Mouse (Mus musculus): ENCODE measurements around the gene Gm5431. TPM values are rescaled to one million over a fixed set of nuclear protein-coding genes. Genes with fewer than 3 reads are reported as not detected.
"Not testable (repeated sequence)": the region's sequence is repeated elsewhere in the genome, so short reads cannot be mapped to it uniquely, and the experiment has no call there.

Gm5431 gene
- total and polyA plus RNA-seq, 2 experiments from 2014 or later = 0.11 to 0.92 TPM

DNA sequence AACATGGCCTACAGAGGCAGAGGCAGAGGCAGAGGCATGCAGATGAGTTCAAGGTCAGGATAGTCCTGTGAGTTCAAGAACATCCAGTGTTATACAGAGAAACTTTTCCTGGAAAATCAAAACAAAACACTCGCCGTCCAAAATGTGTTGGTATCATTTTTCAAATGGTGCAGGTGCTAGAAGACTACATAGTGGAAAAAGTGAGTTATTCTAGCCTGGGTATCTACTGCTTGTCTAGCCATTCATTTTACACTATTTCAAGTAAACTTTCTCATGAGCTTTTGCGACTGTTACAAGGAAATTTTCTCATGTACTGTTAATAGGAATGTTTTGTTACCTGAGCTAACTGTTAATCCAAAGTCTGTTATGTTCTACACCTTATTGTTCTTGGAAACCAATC lies 16.4 kb upstream of the Gm5431 start:
- TF ChIP-seq CTCF (IDR thresholded peaks at IDR 0.05; ENCODE audit: low read depth) = no peak
- no peak for TF ChIP-seq EP300 (IDR thresholded peaks at IDR 0.05; ENCODE audit: low read depth)
- no peak for DNase-seq (ENCODE audit: low spot score)
- Histone ChIP-seq H3K27ac (ENCODE audit: low read depth) (no peak overlapping the region), H3K4me2 (ENCODE audit: low read depth, low read length) (no peak overlapping the region), H3K4me1 (ENCODE audit: control insufficient read depth, insufficient read depth) (no peaks in the 10 kb centered on the region), H3K9me3 (replicated peaks; ENCODE audit: control insufficient read depth, low read length) (no peaks in the 10 kb centered on the region), H3K9ac (replicated peaks; ENCODE audit: low read depth, low read length) (no peak overlapping the region), H3K4me3 (ENCODE audit: low read depth, low read length) (no peak overlapping the region), H3K36me3 (replicated peaks; ENCODE audit: control insufficient read depth, insufficient read depth, low read length) (no peaks in the 10 kb centered on the region), H3K27me3 (ENCODE audit: control insufficient read depth, insufficient read depth, low read length) (no peaks in the 10 kb centered on the region)
- no peak for ATAC-seq (ENCODE audit: insufficient read depth, low read depth)
- WGBS = 67% methylated on average over 3 of the region's 3 CpGs

DNA sequence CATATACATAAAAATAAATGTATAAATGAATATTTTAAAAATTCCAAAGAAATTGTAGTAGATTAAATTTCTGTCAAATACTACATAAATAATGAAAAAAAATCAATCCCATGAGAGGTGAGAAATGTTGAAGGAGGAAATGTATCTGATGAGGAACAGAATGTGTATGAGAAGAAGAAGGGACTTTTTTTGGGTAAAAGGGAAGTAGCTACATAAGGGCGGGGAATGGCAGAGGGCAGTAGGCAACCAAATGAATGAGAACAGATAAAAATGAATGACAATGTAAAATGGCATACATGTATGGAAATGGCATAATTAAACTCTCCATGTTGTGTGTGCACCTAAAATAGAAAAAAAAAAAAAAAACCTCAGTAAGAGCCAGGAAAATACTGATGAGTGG lies 11.6 kb upstream of the Gm5431 start:
- Histone ChIP-seq H3K27ac (ENCODE audit: low read depth) (no peak overlapping the region), H3K4me1 (ENCODE audit: control insufficient read depth, insufficient read depth) (no peaks in the 10 kb centered on the region), H3K36me3 (replicated peaks; ENCODE audit: control insufficient read depth, insufficient read depth, low read length) (no peaks in the 10 kb centered on the region), H3K4me3 (ENCODE audit: low read depth, low read length) (no peak overlapping the region), H3K27me3 (ENCODE audit: control insufficient read depth, insufficient read depth, low read length) (no peaks in the 10 kb centered on the region), H3K9me3 (replicated peaks; ENCODE audit: control insufficient read depth, low read length) (no peaks in the 10 kb centered on the region), H3K9ac (replicated peaks; ENCODE audit: low read depth, low read length) (no peak overlapping the region), H3K4me2 (ENCODE audit: low read depth, low read length) (no peak overlapping the region)
- 87% methylated on average over 1 of the region's 1 CpGs for WGBS
- TF ChIP-seq CTCF (IDR thresholded peaks at IDR 0.05; ENCODE audit: low read depth) (no peak), EP300 (IDR thresholded peaks at IDR 0.05; ENCODE audit: low read depth) (no peak)
- DNase-seq (ENCODE audit: low spot score) = no peak
- no peak for ATAC-seq (ENCODE audit: insufficient read depth, low read depth)

DNA sequence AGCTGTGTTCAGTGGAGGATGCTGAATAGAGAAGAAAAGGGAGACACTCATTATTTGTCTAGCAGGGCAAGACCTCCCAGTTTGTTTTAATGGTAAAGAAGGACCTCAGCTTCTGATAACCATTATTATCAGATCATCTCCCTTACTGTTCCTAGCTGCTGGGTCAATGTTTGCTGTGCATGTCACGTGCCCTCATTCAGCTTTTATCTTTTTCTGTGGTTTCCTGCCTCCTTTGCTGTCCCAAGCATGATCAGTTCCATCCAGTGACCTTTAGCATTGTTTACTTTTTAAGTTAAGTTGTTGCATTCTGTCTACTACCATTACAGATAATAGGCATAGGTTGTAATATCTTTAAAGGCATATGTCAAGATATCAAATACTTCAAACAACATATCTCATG lies 6.4 kb upstream of the Gm5431 start:
- ATAC-seq (ENCODE audit: insufficient read depth, low read depth) (no peak), DNase-seq (ENCODE audit: low spot score) (no peak)
- H3K4me1 ChIP-seq (ENCODE audit: control insufficient read depth, insufficient read depth) = no peaks in the 10 kb centered on the region
- TF ChIP-seq CTCF (IDR thresholded peaks at IDR 0.05; ENCODE audit: low read depth) (no peak), EP300 (IDR thresholded peaks at IDR 0.05; ENCODE audit: low read depth) (no peak)
- no peaks in the 10 kb centered on the region for H3K9me3 ChIP-seq (replicated peaks; ENCODE audit: control insufficient read depth, low read length)
- H3K4me3 ChIP-seq (ENCODE audit: low read depth, low read length) = no peak overlapping the region
- H3K4me2 ChIP-seq (ENCODE audit: low read depth, low read length) = no peak overlapping the region
- no peak overlapping the region for H3K9ac ChIP-seq (replicated peaks; ENCODE audit: low read depth, low read length)
- 49% methylated on average over 1 of the region's 1 CpGs for WGBS
- no peak overlapping the region for H3K27ac ChIP-seq (ENCODE audit: low read depth)
- H3K27me3 ChIP-seq (ENCODE audit: control insufficient read depth, insufficient read depth, low read length) = no peaks in the 10 kb centered on the region
- no peaks in the 10 kb centered on the region for H3K36me3 ChIP-seq (replicated peaks; ENCODE audit: control insufficient read depth, insufficient read depth, low read length)

DNA sequence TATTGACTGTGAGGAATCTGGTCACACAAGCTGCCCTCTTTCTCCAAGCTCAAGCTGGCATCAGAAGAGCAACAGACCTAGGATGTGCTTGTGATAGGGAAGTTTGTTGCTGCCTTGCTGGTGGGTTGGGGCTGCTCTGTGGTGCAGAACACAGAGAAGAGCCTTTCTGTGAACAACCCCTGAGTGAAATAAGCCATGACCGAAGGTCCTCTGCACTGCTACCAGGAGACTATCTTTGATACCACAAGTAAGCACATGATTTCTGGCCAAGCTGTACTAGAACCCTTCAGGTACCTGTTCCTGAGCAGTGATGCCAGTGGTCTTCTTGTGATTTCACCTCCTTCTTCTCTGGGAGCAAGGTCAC lies 465 bp downstream of the Gm5431 start:
- H3K4me3 ChIP-seq (ENCODE audit: low read depth, low read length); ATAC-seq (ENCODE audit: insufficient read depth, low read depth); H3K4me1 ChIP-seq (ENCODE audit: control insufficient read depth, insufficient read depth); H3K27ac ChIP-seq (ENCODE audit: low read depth); H3K9ac ChIP-seq (replicated peaks; ENCODE audit: low read depth, low read length); H3K4me2 ChIP-seq (ENCODE audit: low read depth, low read length); H3K36me3 ChIP-seq (replicated peaks; ENCODE audit: control insufficient read depth, insufficient read depth, low read length); DNase-seq (ENCODE audit: low spot score); H3K27me3 ChIP-seq (ENCODE audit: control insufficient read depth, insufficient read depth, low read length); H3K9me3 ChIP-seq (replicated peaks; ENCODE audit: control insufficient read depth, low read length): not testable (repeated sequence)
- WGBS = 93% methylated on average over 1 of the region's 1 CpGs

DNA sequence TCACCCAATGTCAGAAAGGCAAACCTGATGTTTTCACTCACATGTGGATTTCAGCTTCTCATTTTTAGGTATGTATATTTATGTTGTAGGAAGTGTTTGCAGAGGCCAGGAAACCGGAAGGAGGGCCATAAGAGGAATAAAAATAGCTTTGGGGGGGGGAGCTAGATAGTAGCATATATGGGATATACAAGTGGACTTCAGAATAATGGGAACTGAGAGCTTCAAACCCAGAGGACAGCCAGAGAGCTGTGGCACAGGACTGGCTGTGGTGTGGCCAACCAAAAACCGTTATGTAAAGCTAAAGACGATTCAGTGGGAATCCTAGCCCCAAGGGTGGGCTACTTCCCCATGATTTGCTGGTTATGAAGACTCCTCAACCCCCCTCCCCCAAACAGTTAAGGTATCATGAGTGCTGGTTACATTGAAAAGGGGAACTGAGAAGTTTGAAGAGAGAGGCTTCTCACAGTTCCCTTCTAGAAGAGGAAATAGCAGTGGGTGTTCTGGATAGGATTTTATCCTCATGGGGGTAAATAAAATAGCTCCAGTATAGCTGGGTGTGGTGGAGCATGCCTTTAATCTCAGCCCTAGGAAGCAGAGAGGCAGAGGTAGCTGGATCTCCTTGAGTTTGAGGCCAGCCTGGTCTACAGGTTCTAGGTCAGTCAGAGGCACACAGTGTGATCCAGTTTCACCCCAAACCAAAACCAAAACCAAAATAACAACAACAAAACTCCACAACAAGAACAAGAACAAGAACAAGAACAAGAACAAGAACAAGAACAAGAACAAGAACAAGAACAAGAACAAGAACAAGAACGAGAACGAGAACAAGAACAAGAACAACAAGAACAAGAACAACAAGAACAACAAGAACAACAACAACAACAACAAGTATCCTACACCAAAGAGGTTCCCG lies 1.1 kb downstream of the Gm5431 start:
- H3K4me3 ChIP-seq (ENCODE audit: low read depth, low read length); H3K9ac ChIP-seq (replicated peaks; ENCODE audit: low read depth, low read length); H3K27ac ChIP-seq (ENCODE audit: low read depth); H3K27me3 ChIP-seq (ENCODE audit: control insufficient read depth, insufficient read depth, low read length); H3K4me2 ChIP-seq (ENCODE audit: low read depth, low read length); H3K9me3 ChIP-seq (replicated peaks; ENCODE audit: control insufficient read depth, low read length); H3K36me3 ChIP-seq (replicated peaks; ENCODE audit: control insufficient read depth, insufficient read depth, low read length); H3K4me1 ChIP-seq (ENCODE audit: control insufficient read depth, insufficient read depth); ATAC-seq (ENCODE audit: insufficient read depth, low read depth); DNase-seq (ENCODE audit: low spot score): not testable (repeated sequence)
- WGBS = 53% methylated on average over 6 of the region's 6 CpGs

DNA sequence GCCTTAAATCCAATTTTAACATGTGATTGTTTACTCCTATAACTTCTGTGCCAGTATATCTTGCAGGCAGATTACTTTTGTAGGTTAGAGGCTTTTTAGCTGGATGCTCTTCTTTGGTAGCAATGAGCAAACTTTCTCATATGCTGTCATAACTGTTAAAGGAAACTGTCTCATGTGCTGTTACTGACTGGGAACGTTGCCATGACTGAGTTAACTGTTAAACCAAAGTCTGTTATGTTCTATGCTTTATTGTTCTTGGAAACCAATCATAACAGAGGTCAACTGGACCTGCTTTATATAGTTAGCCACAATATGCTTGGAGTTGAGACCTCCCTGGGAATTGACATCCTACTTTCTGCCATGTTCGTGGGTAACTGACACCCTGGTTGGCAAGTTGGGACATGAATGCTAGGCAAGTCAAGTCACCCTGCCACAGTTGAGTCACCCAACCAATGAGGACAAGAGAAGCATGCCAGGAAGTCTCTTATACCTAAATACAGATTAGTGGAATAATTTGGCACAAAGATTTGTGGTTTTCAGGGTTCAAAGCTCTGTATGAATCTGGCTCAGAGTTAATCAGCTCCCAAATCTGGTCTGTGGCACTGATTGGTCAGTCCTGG lies 3.1 kb downstream of the Gm5431 start:
- Histone ChIP-seq H3K4me1 (ENCODE audit: control insufficient read depth, insufficient read depth) (no peaks in the 10 kb centered on the region), H3K4me2 (ENCODE audit: low read depth, low read length) (no peak overlapping the region), H3K36me3 (replicated peaks; ENCODE audit: control insufficient read depth, insufficient read depth, low read length) (no peaks in the 10 kb centered on the region), H3K9me3 (replicated peaks; ENCODE audit: control insufficient read depth, low read length) (no peaks in the 10 kb centered on the region), H3K4me3 (ENCODE audit: low read depth, low read length) (no peak overlapping the region), H3K27ac (ENCODE audit: low read depth) (no peak overlapping the region), H3K9ac (replicated peaks; ENCODE audit: low read depth, low read length) (no peak overlapping the region), H3K27me3 (ENCODE audit: control insufficient read depth, insufficient read depth, low read length) (no peaks in the 10 kb centered on the region)
- DNase-seq (ENCODE audit: low spot score) (no peak), ATAC-seq (ENCODE audit: insufficient read depth, low read depth) (no peak)
- 53% methylated on average over 2 of the region's 2 CpGs for WGBS
- TF ChIP-seq EP300 (IDR thresholded peaks at IDR 0.05; ENCODE audit: low read depth) = no peak
- no peak for TF ChIP-seq CTCF (IDR thresholded peaks at IDR 0.05; ENCODE audit: low read depth)
